Mouse (Mus musculus): Measurements from ENCODE around the gene Timm13.

Timm13 gene

DNA sequence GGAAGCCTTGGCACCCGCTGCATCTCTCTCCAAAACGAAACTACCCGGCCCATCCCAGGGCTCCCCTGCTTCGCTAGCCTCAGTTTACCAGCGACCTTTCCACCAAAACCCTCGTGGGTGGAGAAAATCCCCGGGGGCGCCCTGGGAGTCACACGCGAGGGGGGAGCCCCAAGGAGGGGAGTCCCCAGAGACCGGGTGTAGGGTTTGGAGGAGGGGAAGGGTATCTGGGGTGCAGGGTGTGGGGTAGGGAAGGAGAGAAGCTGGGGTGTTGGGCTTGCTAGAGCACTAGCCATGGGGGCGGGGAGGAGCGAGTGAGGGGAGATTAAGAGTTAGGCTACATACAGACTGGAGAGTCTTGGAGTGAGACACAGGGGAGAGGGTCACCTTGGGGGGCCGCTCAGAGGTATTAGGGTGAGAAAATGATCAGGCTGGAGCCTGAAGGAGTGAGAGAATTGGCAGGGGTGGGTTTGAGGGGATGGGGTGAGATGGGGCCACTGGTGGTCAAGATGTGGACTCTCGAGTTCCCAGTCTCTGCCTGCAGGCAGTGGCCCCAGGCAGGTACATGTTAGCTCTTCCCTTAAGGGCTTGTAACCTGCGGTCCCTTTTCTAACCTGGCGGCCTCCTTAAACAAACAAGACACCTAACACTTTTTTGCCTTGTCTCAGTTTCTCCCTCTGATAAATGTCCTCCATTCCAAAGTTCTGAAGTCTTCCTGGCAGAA, 32.1 kb upstream of the Timm13 start:
- peak; percentile 40 for DNase-seq

DNA sequence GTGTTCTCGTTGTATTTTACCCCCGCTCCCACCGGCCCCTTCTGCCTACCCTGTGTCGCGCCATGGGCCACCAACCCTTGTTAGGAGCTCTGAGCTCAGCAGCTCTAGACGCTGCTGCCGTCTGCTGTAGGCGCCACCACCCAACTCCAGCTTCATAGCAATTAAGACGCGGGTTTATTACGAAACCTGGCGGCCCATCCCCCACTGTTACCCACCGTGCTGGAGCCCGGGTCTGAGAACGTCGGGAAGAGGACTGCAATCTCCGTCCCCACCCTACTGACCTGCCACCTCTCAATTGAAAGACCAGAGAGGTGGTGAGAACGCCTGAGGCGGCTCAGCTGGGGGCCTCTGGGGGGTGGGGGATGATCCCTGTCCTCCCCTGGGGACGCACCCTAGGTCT, 31.4 kb upstream of the Timm13 start:
- DNase-seq = peak; percentile 70

DNA sequence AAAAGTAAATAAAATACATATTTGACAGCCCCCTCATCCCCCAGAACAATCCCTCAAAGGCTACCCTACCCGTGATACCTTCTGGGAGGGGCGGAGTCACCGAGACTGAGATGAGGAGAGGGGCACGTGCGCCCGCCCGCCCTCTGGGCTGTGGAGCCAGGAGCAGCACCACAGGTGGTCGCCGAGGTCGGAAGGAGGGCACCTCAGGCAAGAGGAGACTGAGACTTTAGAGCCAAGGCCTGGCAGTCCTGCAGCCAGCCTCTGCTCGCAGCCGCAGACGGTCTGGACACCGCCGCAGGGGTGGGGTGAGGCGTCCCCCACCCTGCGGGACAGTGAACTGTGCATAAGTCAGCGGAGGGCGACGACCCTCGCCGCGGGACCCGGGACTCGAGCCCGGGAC, 30.9 kb upstream of the Timm13 start:
- no peak for DNase-seq

DNA sequence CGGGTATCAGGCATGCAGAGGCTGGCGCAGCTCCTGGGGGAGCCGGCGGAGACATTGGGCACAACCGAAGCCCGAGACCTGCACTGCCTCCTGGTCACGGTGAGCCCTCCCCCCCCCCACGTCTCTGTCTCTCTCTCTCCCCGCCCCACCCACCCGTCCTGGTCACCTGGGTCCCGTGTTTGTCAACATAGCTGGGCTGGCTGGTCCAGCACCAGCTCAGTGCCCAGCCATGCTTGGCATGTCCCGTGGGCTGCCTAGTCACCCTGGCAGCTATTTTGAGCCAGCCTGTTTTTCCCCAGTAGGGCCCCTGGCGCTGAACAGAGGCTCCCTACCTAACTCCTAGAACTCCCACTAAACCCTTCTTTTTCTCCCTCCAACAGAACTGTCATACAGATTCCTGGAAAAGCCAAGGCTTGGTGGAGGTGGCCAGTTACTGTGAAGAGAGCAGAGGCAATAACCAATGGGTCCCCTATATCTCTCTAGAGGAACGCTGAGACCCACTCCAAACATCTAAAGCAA, 30.4 kb upstream of the Timm13 start:
- no peak for DNase-seq

DNA sequence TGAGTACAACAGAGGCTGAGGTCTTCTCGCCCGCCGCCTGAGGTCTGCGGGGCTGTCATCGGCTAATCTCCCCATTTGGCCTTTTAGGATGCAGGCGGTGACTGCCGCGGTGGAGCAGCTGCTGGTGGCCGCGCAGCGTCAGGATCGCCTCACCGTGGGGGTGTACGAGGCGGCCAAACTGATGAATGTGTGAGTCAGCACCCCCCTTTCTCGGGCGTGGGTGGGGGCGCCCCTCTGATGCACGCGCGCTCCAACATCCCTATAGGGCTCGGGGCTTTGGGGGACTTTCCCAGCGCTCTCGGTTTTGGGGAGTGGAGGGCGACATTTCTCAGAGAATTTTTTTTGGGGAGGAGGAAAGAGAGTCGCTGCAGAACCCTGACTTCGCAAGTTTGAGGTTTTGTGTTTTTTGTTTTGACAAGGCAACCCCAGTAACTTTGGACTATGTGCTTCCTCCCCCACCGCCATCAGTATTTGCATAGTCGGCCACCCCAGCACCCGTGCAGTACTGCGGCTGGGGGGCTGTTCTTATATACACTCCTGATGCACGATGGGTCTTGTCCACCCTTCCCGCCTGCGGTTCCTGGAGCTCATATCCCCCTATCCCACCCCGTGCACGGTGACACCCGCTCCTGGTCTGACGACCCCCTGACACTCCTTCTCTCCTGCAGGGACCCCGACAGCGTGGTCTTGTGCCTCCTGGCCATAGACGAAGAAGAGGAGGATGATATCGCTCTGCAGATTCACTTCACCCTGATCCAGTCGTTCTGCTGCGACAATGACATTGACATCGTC, 29.8 kb upstream of the Timm13 start:
- DNase-seq = peak; percentile 58

DNA sequence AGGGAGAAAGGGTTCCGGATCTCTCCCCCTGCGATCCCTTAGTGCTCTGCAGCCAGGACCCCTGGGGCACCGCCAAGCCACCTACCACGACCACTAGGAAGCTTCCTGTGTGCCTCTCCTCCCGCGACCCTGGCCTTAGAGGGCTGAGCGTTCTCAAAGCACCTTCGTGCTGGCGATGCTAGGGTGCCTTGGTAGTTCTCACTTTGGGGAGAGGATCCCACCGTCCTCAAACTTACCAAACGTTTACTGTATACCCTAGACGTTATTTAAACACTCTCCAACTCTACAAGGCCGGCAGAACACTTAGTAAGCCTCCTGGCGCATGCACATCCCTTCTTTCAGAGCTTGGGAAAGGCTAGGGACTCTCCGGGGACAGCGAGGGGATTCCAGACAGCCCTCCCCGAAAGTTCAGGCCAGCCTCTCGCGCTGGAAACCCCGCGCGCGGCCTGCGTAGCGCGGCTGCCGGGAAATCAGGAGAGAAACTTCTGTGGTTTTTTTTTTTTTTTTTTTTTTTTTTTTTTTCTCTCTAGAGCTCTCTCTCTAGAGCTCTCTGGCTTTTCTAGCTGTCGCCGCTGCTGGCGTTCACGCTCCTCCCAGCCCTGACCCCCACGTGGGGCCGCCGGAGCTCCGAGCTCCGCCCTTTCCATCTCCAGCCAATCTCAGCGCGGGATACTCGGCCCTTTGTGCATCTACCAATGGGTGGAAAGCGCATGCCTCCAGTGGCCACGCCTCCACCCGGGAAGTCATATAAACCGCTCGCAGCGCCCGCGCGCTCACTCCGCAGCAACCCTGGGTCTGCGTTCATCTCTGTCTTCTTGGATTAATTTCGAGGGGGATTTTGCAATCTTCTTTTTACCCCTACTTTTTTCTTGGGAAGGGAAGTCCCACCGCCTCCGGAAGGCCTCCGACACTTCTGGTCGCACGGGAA, 28.8 kb upstream of the Timm13 start, which contains the start of gene Gadd45b:
Gene Gadd45b, plus strand, starts transcription at position 775 of the 928 bp plus-strand sequence.
- DNase-seq = peak; percentile 99

DNA sequence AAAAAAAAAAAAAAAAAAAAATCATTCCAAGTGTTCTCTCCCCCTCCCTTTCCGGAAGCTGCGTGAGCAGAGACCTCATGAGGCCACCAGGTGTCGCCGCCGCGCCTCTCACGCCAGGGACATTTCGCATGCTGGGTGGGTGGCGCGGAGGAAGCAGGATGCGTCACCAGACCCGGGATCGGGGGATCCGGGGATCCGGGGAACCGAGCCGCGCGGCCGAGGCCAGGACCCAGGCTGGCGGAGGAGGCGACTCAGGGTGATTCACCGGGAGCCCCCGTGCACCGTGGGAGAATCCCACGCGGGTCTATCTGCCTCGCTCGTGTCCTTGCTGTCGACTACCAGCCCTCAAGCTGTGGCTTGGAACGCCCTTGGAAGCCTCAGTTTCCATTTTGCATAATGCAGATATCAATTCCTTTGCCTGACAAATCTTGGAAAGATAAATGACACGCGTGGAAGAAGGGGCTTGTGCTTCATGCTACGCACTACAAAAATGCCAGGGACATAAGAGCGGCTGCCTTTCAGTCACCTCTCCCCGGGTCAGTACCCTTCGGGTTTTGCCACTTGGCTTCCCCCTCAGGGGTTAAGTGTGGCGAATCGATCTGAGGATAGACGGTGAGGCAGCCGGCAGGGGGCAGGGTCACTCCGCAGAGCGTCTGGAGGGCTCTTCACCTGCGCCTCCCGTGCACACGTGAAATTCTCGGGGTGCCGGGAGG, 28.0 kb upstream of the Timm13 start:
- DNase-seq = peak; percentile 96

DNA sequence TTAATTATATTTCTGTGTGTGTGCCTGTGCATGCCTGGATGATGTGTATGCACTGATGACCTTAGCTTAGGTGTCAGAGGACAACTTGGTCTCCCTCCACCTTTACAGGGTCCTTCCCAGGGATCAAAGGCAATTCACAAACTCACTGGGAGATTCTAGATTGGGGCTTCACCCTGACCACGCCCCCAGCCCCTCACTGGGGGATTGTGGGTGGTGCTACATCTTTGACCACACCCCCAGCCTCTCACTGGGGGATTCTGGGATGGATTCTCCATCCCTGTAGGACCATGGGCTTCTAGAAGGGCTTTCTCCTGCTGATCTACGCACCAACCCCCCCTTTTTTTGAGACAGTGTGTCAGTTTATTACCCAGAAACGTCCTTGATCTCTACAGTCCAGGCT, 24.7 kb upstream of the Timm13 start:
- DNase-seq = no peak

DNA sequence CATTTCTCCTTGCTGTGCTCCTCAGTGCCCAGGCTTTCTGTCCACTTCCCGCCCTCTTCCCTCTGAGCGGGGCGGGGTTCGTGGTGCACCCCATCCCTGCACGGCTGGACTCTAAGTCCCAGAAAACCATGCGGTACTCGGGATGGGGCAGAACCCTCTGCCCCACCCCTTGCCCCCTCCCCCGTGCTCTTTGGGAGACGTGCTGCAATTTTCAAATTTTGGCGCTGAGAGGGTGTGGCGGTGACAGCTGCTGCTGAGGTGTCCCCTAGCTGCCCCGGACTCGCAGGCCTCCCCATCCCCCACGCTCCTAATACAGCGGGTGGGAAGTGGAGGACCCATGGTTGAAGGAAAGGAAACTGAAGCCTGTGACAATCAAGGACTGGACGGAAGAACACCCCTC, 21.2 kb upstream of the Timm13 start:
- DNase-seq = peak; percentile 73

DNA sequence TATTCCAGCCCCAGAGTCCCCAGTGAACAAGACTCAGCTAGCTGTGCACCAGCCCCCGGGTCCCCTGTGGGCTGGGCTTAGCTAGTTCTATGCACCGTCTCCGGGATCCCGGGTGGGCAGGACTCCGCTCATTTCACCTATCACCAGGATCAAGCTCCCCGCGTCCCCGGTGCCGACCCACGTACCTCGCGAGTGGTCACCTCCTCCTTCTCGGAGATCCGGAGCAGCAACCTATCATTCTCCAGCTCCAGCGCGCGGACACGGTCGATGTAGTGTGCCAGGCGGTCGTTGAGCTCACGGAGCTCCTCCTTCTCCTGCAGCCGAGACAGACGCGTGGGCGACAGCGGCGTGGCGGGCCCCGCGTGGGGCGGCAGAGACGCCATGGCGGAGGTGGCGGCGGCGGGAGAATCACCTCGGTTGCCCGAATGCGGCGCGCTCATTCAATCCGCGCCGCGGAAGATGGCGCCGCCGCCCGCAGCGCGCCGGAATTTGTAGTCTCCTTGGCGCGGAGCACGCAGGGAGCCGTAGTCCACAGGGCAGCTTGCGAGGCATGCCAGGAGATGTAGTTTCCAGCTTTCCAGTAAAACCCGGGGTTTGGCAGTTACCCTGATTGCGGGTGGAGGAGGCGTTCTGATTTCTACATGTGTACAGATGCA, 17.1 kb upstream of the Timm13 start, which contains the start of gene Lmnb2:
Gene Lmnb2, minus strand, starts transcription at position 467 of the 656 bp plus-strand sequence.
- peak; percentile 78 for DNase-seq

DNA sequence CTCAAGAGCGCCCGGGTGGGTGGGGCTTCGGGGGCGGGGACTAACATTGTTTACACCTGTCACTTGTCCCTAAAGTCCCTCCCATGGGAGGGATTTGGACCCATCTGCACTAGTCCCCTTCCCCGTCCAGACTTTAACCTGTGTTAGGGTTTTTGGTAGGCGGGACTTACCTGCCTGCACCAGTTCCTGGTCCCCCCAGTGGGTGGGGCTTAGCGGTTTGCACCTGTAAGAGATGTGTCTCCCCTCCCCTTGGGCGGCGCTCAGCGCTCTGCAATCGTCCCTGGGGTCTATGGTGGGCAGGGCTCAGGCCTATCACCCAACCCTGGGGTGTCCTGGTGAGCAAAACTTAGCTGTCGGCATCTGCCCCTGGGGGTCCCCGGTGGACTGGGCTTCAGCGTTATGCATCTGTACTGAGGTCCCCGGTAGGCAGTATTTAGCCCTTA, 16.6 kb upstream of the Timm13 start:
- DNase-seq = peak; percentile 39

DNA sequence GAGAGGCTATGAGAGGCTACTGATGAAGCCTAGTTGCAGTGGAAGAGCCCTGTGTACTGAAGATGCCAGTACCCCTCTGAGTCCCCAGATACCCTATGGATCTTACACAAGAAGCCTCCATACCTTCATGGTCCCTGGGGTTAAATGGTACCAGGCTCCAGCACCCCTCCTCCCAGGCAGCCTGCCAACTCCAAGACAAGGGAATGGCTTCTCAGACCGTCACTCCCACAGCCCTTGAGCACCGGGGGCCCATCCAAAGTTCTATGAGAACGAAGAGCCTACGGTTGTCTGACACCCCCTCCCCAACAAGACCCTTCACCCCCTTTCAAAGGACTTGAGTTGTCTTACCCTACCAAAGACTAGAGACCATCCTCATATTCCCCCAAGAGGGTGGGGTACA, 15.0 kb upstream of the Timm13 start:
- no peak for DNase-seq

DNA sequence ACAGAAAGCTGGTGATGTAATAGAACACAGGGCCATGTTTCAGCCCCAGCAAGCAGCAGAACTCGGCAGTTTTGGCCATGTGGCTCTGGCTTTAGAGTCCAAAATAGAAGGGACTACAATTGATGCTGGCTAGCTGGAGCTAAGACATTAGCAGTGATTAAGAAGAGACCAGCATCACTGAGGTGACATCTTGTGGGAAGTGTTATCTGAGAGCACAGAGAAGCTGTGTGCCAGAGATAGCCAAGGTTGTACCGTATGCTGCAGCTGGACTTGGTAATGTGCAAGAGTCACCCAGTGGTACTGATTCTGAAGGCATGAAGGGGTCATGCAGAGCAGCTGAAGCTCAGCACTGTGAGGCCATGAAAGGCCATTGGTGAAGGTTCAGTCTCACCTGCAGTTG, 14.5 kb upstream of the Timm13 start:
- no peak for DNase-seq

DNA sequence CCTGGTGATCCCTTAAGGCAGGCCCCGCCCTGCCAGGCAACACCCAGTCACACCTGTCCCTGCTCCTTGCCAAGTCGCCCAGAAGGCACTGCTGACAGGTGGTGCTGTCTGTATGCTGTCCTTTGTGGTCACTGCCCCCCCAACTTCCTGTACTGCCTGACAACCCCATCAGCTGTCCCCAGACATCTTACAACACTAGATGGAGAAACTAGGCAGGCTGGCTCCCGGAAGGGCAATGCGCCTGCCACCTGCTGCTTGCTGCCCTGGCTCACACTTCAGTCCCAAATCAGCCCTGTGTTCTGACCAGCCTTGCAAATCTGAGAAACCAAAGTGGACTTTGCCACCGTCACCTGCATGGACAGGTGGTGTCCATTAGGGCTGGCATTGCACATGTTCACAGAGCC, 13.5 kb upstream of the Timm13 start:
- DNase-seq = no peak

DNA sequence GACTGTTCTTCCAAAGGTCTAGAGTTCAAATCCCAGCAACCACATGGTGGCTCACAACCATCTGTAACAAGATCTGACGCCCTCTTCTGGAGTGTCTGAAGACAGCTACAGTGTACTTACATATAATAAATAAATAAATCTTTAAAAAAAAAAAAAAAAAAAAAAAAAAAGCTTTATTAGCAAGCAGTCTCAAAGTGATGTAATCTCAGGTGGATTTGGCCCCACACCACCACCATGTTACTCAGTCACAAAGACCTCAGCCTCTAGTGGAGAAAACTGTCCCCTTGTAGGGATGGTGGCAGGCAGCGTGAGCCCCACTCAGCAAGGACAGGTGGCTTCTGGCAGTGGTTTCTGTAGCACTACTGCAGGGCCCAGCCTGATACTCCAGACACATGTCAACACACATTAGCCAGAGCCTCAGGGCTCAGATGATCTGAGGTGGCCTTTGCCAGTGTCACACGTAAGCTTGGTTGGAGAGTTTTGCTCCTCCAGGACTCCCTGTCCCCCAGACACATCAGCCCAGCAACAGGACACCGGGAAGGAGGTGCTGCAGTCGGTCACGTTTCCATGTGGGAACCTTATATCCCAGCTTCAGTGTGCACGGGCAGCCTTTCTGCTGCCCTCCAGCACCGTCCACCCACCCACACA, 12.7 kb upstream of the Timm13 start:
- DNase-seq = no peak

DNA sequence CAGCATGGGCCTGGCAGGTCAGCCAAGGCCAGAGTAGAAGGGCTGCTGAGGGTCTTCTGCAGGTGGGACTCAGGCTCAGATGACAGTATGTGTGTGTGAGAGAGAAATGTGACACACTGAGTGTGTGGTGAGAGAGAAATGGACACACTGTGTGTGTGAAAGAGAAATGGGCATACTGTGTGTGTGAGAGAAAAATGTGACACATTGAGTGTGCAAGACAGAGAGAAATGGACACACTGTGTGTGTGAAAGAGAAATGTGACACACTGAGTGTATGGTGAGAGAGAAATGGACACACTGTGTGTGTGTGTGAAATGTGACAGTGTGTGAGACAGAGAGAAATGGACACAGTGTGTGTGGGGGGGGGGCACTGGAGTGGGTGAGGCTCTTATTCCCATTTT, 11.1 kb upstream of the Timm13 start:
- no peak for DNase-seq

DNA sequence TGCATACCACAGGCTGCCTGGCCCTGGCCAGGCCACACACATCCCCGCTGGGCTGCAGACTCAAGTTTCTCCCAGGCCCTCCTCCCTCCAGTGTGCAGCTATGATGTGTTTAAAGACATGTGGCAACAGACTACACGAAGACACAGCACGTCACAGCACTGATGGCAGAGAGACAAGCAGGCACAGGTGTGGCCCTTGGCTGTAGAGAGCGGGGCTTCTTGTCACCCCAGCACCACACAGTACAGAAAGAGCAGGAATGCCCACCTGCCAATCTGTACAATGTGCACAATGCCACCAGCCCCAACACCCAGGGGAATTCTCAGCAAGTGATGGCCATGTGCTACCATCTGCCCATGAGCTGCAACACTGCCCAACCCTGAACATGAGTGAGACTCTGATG, 10.6 kb upstream of the Timm13 start:
- DNase-seq = no peak

DNA sequence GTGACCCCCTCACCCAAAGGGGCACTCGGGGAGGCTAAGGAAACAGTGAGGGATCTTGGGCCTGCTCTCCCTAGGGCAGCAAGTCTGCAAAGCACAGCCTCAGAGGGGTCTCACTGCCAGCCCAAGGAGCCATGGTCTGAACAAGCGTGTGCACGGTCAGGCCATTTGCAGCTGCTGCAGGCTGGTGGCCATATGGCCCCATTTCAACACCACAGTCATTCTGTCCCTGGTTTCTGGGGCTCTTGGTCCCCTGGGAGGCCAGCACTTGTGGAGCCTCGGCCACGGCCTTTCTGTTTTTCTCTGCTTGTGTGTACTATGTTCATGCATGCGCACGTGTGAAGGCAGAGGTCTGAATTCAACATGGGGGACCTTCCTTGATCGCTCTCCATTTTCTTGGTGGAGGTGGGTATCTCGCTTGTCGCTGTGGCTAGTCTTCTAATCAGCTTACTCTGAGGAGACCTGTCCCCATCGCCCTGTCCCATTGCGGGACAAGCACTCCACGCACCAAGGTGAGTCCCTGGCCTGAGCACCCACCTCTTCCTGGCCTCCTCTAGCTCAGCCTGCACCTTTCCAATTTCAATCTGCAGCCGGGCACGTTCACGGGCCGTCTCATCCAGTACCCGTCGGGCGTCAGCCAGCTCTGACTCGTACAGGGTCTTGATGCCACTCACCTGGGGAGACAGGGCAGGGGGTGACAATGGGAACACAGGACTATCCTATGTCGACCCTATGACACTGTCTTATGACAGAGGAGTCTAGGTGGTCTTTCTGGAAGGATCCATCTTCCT, 8.8 kb upstream of the Timm13 start:
- no peak for DNase-seq

DNA sequence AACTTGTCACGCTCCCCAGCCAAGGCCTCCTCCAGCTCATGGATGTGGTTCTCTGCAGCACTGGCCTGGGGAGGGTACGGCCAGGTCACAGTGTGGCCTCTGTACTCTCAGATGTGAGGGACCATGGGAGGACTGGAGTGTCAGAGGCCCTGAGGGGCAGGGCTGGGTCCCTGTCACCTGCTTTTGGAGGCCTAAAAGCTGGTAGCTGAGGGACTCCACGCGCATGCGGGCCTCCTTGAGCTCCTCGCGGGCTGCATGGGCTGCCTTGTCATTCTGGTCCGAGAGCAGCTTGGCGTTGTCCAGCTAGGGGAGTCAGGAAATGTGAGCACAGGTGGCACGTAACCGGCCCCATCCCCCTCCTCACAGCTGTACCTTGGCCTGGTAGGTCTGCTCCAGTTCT, 3.9 kb upstream of the Timm13 start:
- no peak for DNase-seq

DNA sequence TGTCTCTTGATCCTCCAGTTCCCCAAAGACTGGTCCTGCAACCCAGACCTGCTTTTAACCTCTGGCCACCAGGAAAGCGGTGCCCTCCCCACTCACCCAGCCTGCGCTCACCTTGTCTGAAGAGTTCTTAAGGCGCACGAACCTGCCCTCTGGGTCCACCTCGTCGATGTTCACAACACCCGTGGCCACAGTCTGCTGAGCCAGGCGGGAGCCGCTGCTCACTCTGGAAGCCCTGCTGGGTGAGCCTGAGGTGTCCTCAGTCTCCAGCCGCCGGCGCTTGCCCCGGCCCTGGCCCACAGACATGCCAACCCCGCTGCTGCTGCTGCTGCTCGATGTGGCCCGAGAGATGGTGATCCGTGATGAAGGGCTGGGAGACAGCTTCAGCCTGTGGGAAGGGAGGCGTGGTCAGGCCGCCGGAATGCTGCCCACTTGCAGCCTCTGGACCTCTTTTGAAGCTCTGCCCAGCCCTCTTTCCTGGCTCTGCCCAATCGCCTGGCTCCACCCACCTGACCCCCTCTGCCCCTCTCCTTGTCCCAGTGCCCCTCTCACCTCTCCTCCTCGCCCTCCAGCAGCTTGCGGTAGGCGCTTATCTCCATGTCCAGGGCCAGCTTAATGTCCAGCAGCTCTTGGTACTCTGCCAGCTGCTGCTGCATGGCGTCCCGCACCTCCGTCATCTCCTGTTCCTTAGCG, 3.4 kb upstream of the Timm13 start:
- DNase-seq = peak; percentile 71

Data from lung, postnatal 10 days (tissue).